In the genomic region with DNA sequence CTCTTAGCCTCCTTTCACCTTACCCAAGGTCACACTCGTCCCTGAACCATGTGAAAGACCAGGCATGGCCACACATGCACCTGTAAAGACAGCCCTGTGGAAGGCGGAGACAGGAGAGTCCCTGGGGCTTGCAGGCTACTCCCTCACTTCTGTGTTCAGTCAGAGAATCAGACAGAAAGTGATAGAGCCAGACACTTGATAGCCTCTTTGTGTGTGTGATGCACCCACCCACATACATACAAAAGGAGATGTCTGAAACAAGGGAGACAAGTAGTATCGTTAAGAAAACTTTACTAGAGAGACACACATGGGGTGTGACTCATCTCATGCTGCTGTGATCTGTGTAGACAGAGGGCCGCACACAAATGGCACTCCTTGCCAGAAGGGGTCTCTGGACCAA, we compare ENCODE assay signal across 14 mouse cellular contexts.
DNase-seq lines count a peak whose midpoint lies in the region; ATAC-seq and TF ChIP-seq lines count a peak whose summit lies in the region.
"Had no signal": no experiment of that assay in that cellular context is flagged by ENCODE, and none has a peak within 500 bp of the region (broad histone marks: within the 10 kb centered on the region; RNA-seq: fewer than 3 reads in every experiment).

No protein-coding gene starts in this region.

- no peak overlapping the region for H3K9ac ChIP-seq in heart, adult 2 months (ENCODE audit: low read depth, low read length)
- H3K9ac ChIP-seq in forebrain, embryonic 12.5 days, result no peak overlapping the region
- H3K9ac ChIP-seq in hindbrain, embryonic 16.5 days (ENCODE audit: low read depth, low read length), result no peak overlapping the region
- H3K9ac ChIP-seq: limb, embryonic 12.5 days; liver, embryonic 14.5 days; neural tube, embryonic 12.5 days had no signal

- no peak for ATAC-seq in forebrain, embryonic 12.5 days (ENCODE audit: low FRiP score)
- no peak for ATAC-seq in hindbrain, embryonic 16.5 days
- ATAC-seq in CD4-positive, CD25-positive, alpha-beta regulatory T cell, adult 4 months, result no peak

- no peaks in the 10 kb centered on the region for H3K79me2 ChIP-seq in heart, adult 2 months (replicated peaks; ENCODE audit: control insufficient read depth, insufficient read depth, low read length)

- no peak for TF ChIP-seq CTCF in heart, adult 2 months (IDR thresholded peaks at IDR 0.05)
- no peak for TF ChIP-seq CTCF in layer of hippocampus, adult 2 months (conservative IDR thresholded peaks at IDR 0.05)

- no peak overlapping the region for H3K4me2 ChIP-seq in forebrain, embryonic 12.5 days
- no peak overlapping the region for H3K4me2 ChIP-seq in hindbrain, embryonic 16.5 days (ENCODE audit: low read length)
- H3K4me2 ChIP-seq: limb, embryonic 12.5 days; neural tube, embryonic 12.5 days had no signal

- H3K27ac ChIP-seq in heart, adult 2 months, result peak overlapping the region; percentile 43
- peak overlapping the region; percentile 28; the same call in 1 of the 2 replicates for H3K27ac ChIP-seq in layer of hippocampus, adult 2 months
- H3K27ac ChIP-seq in forebrain, embryonic 12.5 days, result peak overlapping the region; percentile 74
- H3K27ac ChIP-seq in hindbrain, embryonic 16.5 days (ENCODE audit: low read depth, low read length), result peak overlapping the region; percentile 49
- H3K27ac ChIP-seq: limb, embryonic 12.5 days; liver, embryonic 14.5 days; neural tube, embryonic 12.5 days had no signal

- H3K4me1 ChIP-seq in heart, adult 2 months (ENCODE audit: control insufficient read depth, insufficient read depth, low read length), result peaks cover 17% of the 10 kb centered on the region
- peaks cover 53% of the 10 kb centered on the region for H3K4me1 ChIP-seq in forebrain, embryonic 12.5 days
- peaks cover 3% of the 10 kb centered on the region for H3K4me1 ChIP-seq in hindbrain, embryonic 16.5 days (ENCODE audit: control insufficient read depth, insufficient read depth, low read depth, low read length)

- H3K4me3 ChIP-seq in heart, adult 2 months, result no peak overlapping the region
- no peak overlapping the region for H3K4me3 ChIP-seq in layer of hippocampus, adult 2 months
- no peak overlapping the region for H3K4me3 ChIP-seq in forebrain, embryonic 12.5 days (replicated peaks)
- H3K4me3 ChIP-seq in hindbrain, embryonic 16.5 days (ENCODE audit: low read length), result no peak overlapping the region
- H3K4me3 ChIP-seq: limb, embryonic 12.5 days; neural tube, embryonic 12.5 days had no signal

- DNase-seq in heart, adult 2 months, result no peak
- DNase-seq in heart, postnatal 14 days, result no peak
- no peak for DNase-seq in layer of hippocampus, adult 2 months (ENCODE audit: low spot score in 2 of 2)
- no peak for DNase-seq in layer of hippocampus, postnatal 14 days (ENCODE audit: low spot score in 2 of 2)
- no peak for DNase-seq in cerebellum, adult 11 months
- DNase-seq: gastrocnemius, postnatal 10 days; right cerebral cortex, postnatal 25 days had no signal

- 57% methylated on average over 4 of the region's 4 CpGs for WGBS in heart, adult 2 months
- 71% methylated on average over 4 of the region's 4 CpGs for WGBS in forebrain, embryonic 12.5 days
- 69% methylated on average over 4 of the region's 4 CpGs for WGBS in hindbrain, embryonic 16.5 days

- H3K36me3 ChIP-seq in heart, adult 2 months (ENCODE audit: control insufficient read depth, insufficient read depth, low read length), result peaks cover 2% of the 10 kb centered on the region; the same call in 1 of the 2 replicates
- H3K36me3 ChIP-seq in forebrain, embryonic 12.5 days (replicated peaks), result no peaks in the 10 kb centered on the region
- H3K36me3 ChIP-seq in hindbrain, embryonic 16.5 days (ENCODE audit: control insufficient read depth, insufficient read depth, low read length), result no peaks in the 10 kb centered on the region
- H3K36me3 ChIP-seq: limb, embryonic 12.5 days; neural tube, embryonic 12.5 days had no signal

- intact Hi-C loops in heart, adult 2 months (cut with DNase I), result loop anchor here (5.0 kb wide), 3 partner anchors 57 to 208 kb away; no protein-coding TSS in a partner anchor
- intact Hi-C loops in heart, postnatal 14 days (cut with DNase I), result loop anchor here (5.0 kb wide), 3 partner anchors 62 to 208 kb away; no protein-coding TSS in a partner anchor

- no peak for TF ChIP-seq EP300 in heart, adult 2 months (IDR thresholded peaks at IDR 0.05; ENCODE audit: insufficient read depth, low read depth, low read length)

- no peaks in the 10 kb centered on the region for H3K27me3 ChIP-seq in heart, adult 2 months (ENCODE audit: control insufficient read depth, insufficient read depth, low read length)
- no peaks in the 10 kb centered on the region for H3K27me3 ChIP-seq in forebrain, embryonic 12.5 days
- no peaks in the 10 kb centered on the region for H3K27me3 ChIP-seq in hindbrain, embryonic 16.5 days (replicated peaks; ENCODE audit: control insufficient read depth, insufficient read depth, low read length)
- H3K27me3 ChIP-seq: CH12.LX; limb, embryonic 12.5 days; neural tube, embryonic 12.5 days had no signal

- H3K9me3 ChIP-seq in forebrain, embryonic 12.5 days, result no peaks in the 10 kb centered on the region
- H3K9me3 ChIP-seq in hindbrain, embryonic 16.5 days (ENCODE audit: control insufficient read depth, low read length), result no peaks in the 10 kb centered on the region
- H3K9me3 ChIP-seq: limb, embryonic 12.5 days; neural tube, embryonic 12.5 days had no signal

- TF ChIP-seq POLR2A in heart, adult 2 months (IDR thresholded peaks at IDR 0.05; ENCODE audit: insufficient read depth, low read depth, low read length), result no peak
